Mouse (Mus musculus): ENCODE data around the gene Plxnc1. TPM values are rescaled to one million over a fixed set of nuclear protein-coding genes. Genes with fewer than 3 reads are reported as not detected.

Gene Plxnc1
- polyA plus RNA-seq, 1 experiment from 2014 or later = 6.7 TPM

- no peak for ATAC-seq (ENCODE audit: insufficient number of reproducible peaks, low FRiP score)
- H3K4me3 ChIP-seq = no peak overlapping the region
- H3K4me1 ChIP-seq (replicated peaks) = peaks cover 9% of the 10 kb centered on the region
- no peaks in the 10 kb centered on the region for H3K27me3 ChIP-seq (replicated peaks)
- 0 out of 2 replicates have a peak overlapping the region, but pooled peaks have one; percentile 2 for H3K27ac ChIP-seq (ENCODE audit: poor library complexity, severe bottlenecking)
- 0 out of 2 replicates have a peak, but pooled peaks cover 3% of the 10 kb centered on the region for H3K36me3 ChIP-seq
- no peak overlapping the region for H3K9ac ChIP-seq
- H3K9me3 ChIP-seq (replicated peaks) = no peaks in the 10 kb centered on the region
- H3K4me2 ChIP-seq = no peak overlapping the region
- 67% methylated on average over 11 of the region's 11 CpGs for WGBS
Measured at GRCm38 (mm10) chr10:94823971-94824760, 120.5 kb downstream of the Plxnc1 start.

GRCm38 (mm10) chr10:94818781-94819665 lies 125.6 kb downstream of the Plxnc1 start:
- Histone ChIP-seq H3K4me1 (replicated peaks) (peaks cover 16% of the 10 kb centered on the region), H3K27me3 (replicated peaks) (no peaks in the 10 kb centered on the region), H3K36me3 (0 out of 2 replicates have a peak, but pooled peaks cover 3% of the 10 kb centered on the region), H3K4me3 (no peak overlapping the region), H3K27ac (ENCODE audit: poor library complexity, severe bottlenecking) (no peak overlapping the region), H3K9ac (no peak overlapping the region), H3K9me3 (replicated peaks) (no peaks in the 10 kb centered on the region), H3K4me2 (peak overlapping the region; percentile 37)
- no peak for ATAC-seq (ENCODE audit: insufficient number of reproducible peaks, low FRiP score)
- 61% methylated on average over 17 of the region's 17 CpGs for WGBS

- Histone ChIP-seq H3K27me3 (replicated peaks) (no peaks in the 10 kb centered on the region), H3K4me1 (replicated peaks) (peaks cover 16% of the 10 kb centered on the region), H3K36me3 (0 out of 2 replicates have a peak, but pooled peaks cover 3% of the 10 kb centered on the region), H3K27ac (ENCODE audit: poor library complexity, severe bottlenecking) (no peak overlapping the region), H3K9me3 (replicated peaks) (no peaks in the 10 kb centered on the region), H3K4me2 (no peak overlapping the region), H3K9ac (no peak overlapping the region), H3K4me3 (no peak overlapping the region)
- no peak for ATAC-seq (ENCODE audit: insufficient number of reproducible peaks, low FRiP score)
- 95% methylated on average over 3 of the region's 3 CpGs for WGBS
Measured at GRCm38 (mm10) chr10:94818127-94818526, 126.5 kb downstream of the Plxnc1 start.

- H3K9ac ChIP-seq = no peak overlapping the region
- 0 out of 2 replicates have a peak, but pooled peaks cover 2% of the 10 kb centered on the region for H3K36me3 ChIP-seq
- no peak overlapping the region for H3K4me2 ChIP-seq
- H3K9me3 ChIP-seq (replicated peaks) = no peaks in the 10 kb centered on the region
- WGBS = 72% methylated on average over 17 of the region's 17 CpGs
- H3K27me3 ChIP-seq (replicated peaks) = no peaks in the 10 kb centered on the region
- H3K27ac ChIP-seq (ENCODE audit: poor library complexity, severe bottlenecking) = no peak overlapping the region
- H3K4me1 ChIP-seq (replicated peaks) = peaks cover 7% of the 10 kb centered on the region; the same call in 1 of the 2 replicates
- no peak for ATAC-seq (ENCODE audit: insufficient number of reproducible peaks, low FRiP score)
- no peak overlapping the region for H3K4me3 ChIP-seq
Measured at GRCm38 (mm10) chr10:94811907-94812851, 132.5 kb downstream of the Plxnc1 start.

GRCm38 (mm10) chr10:94809946-94810472 lies 134.6 kb downstream of the Plxnc1 start:
- H3K4me2 ChIP-seq = no peak overlapping the region
- no peaks in the 10 kb centered on the region for H3K36me3 ChIP-seq
- ATAC-seq (ENCODE audit: insufficient number of reproducible peaks, low FRiP score) = no peak
- no peak overlapping the region for H3K4me3 ChIP-seq
- H3K9ac ChIP-seq = no peak overlapping the region
- H3K27ac ChIP-seq (ENCODE audit: poor library complexity, severe bottlenecking) = no peak overlapping the region
- no peaks in the 10 kb centered on the region for H3K9me3 ChIP-seq (replicated peaks)
- WGBS = 45% methylated on average over 7 of the region's 7 CpGs
- no peaks in the 10 kb centered on the region for H3K27me3 ChIP-seq (replicated peaks)
- H3K4me1 ChIP-seq (replicated peaks) = peaks cover 2% of the 10 kb centered on the region; the same call in 1 of the 2 replicates

- Histone ChIP-seq H3K36me3 (no peaks in the 10 kb centered on the region), H3K9me3 (replicated peaks) (no peaks in the 10 kb centered on the region), H3K4me2 (no peak overlapping the region), H3K27me3 (replicated peaks) (no peaks in the 10 kb centered on the region), H3K27ac (ENCODE audit: poor library complexity, severe bottlenecking) (no peak overlapping the region), H3K9ac (no peak overlapping the region), H3K4me1 (replicated peaks) (peaks cover 8% of the 10 kb centered on the region; the same call in 1 of the 2 replicates), H3K4me3 (no peak overlapping the region)
- WGBS = 54% methylated on average over 6 of the region's 6 CpGs
- ATAC-seq (ENCODE audit: insufficient number of reproducible peaks, low FRiP score) = no peak
Measured at GRCm38 (mm10) chr10:94808275-94808674, 136.4 kb downstream of the Plxnc1 start.

GRCm38 (mm10) chr10:94807323-94807722 lies 137.3 kb downstream of the Plxnc1 start:
- no peak overlapping the region for H3K9ac ChIP-seq
- WGBS = 68% methylated on average over 7 of the region's 7 CpGs
- H3K4me3 ChIP-seq = no peak overlapping the region
- no peaks in the 10 kb centered on the region for H3K36me3 ChIP-seq
- peaks cover 8% of the 10 kb centered on the region; the same call in 1 of the 2 replicates for H3K4me1 ChIP-seq (replicated peaks)
- H3K9me3 ChIP-seq (replicated peaks) = no peaks in the 10 kb centered on the region
- ATAC-seq (ENCODE audit: insufficient number of reproducible peaks, low FRiP score) = no peak
- H3K27ac ChIP-seq (ENCODE audit: poor library complexity, severe bottlenecking) = no peak overlapping the region
- H3K27me3 ChIP-seq (replicated peaks) = no peaks in the 10 kb centered on the region
- H3K4me2 ChIP-seq = no peak overlapping the region

GRCm38 (mm10) chr10:94804909-94805220 lies 139.8 kb downstream of the Plxnc1 start:
- 76% methylated on average over 1 of the region's 1 CpGs for WGBS
- no peak overlapping the region for H3K9ac ChIP-seq
- H3K27ac ChIP-seq (ENCODE audit: poor library complexity, severe bottlenecking) = no peak overlapping the region
- no peaks in the 10 kb centered on the region for H3K36me3 ChIP-seq
- H3K4me3 ChIP-seq = no peak overlapping the region
- peaks cover 24% of the 10 kb centered on the region for H3K4me1 ChIP-seq (replicated peaks)
- no peak for ATAC-seq (ENCODE audit: insufficient number of reproducible peaks, low FRiP score)
- no peaks in the 10 kb centered on the region for H3K9me3 ChIP-seq (replicated peaks)
- H3K27me3 ChIP-seq (replicated peaks) = no peaks in the 10 kb centered on the region
- H3K4me2 ChIP-seq = no peak overlapping the region

- 60% methylated on average over 10 of the region's 10 CpGs for WGBS
- Histone ChIP-seq H3K27me3 (replicated peaks) (no peaks in the 10 kb centered on the region), H3K27ac (ENCODE audit: poor library complexity, severe bottlenecking) (no peak overlapping the region), H3K4me2 (no peak overlapping the region), H3K4me1 (replicated peaks) (peaks cover 30% of the 10 kb centered on the region), H3K36me3 (no peaks in the 10 kb centered on the region), H3K9me3 (replicated peaks) (no peaks in the 10 kb centered on the region), H3K9ac (no peak overlapping the region), H3K4me3 (no peak overlapping the region)
- no peak for ATAC-seq (ENCODE audit: insufficient number of reproducible peaks, low FRiP score)
Measured at GRCm38 (mm10) chr10:94804029-94804908, 140.4 kb downstream of the Plxnc1 start.
